Mouse (Mus musculus) myocyte (in vitro differentiated cells): ENCODE measurements at regions not wholly inside any gene's neighbourhood (a gene's known extent, or its start where the extent isn't known, plus 50 kb on each side); places are given as distances from the start of the nearest gene placed in this dataset.

Experiments
- CEBPB ChIP-seq: IDR thresholded peaks from 2 replicates; pipeline ENCODE4 v1.6.1; 2011; ENCODE audit warnings: mild to moderate bottlenecking, moderate library complexity; ENCODE audit not compliant: poor library complexity, insufficient read depth, severe bottlenecking
- MYOG ChIP-seq, 3 experiments: IDR thresholded peaks; one replicate each; pipeline ENCODE4 v1.6.1; 2011; ENCODE audit warnings: control low read depth in 2 of 3, low read depth in 2 of 3, mild to moderate bottlenecking in 2 of 3; ENCODE audit not compliant: insufficient read length in 2 of 3, control insufficient read depth in 1 of 3, insufficient read depth in 1 of 3
- POLR2A ChIP-seq: IDR thresholded peaks from one replicate; pipeline ENCODE4 v1.6.1; 2011; ENCODE audit warnings: low read depth, mild to moderate bottlenecking, control low read depth, moderate library complexity; ENCODE audit not compliant: insufficient read length
- POLR2AphosphoS2 ChIP-seq: IDR thresholded peaks from one replicate; pipeline ENCODE4 v1.6.1; 2011; ENCODE audit warnings: low read depth, control low read depth; ENCODE audit not compliant: insufficient read length
- REST ChIP-seq: IDR thresholded peaks from one replicate; pipeline ENCODE4 v1.6.1; 2011; ENCODE audit warnings: mild to moderate bottlenecking, control low read depth, moderate library complexity; ENCODE audit not compliant: insufficient read depth, insufficient read length
- SRF ChIP-seq: IDR thresholded peaks from one replicate; pipeline ENCODE4 v1.6.1; 2011; ENCODE audit warnings: low read depth; ENCODE audit not compliant: control insufficient read depth, insufficient read length
- TCF12 ChIP-seq: IDR thresholded peaks from one replicate; pipeline ENCODE4 v1.6.1; 2011; ENCODE audit warnings: mild to moderate bottlenecking, control low read depth; ENCODE audit not compliant: poor library complexity, insufficient read depth, severe bottlenecking

GRCm38 (mm10) chr13:90464051-90464450 is 374.6 kb upstream of the Xrcc4 start:
- TF ChIP-seq POLR2AphosphoS2 = no peak
- no peak for TF ChIP-seq POLR2A
- no peak for TF ChIP-seq CEBPB
- no peak for TF ChIP-seq TCF12
- TF ChIP-seq MYOG (IDR thresholded peaks at IDR 0.05; ENCODE audit: control insufficient read depth in 1 of 3, insufficient read depth in 1 of 3, insufficient read length in 2 of 3, low read depth in 2 of 3) = no peak
- TF ChIP-seq SRF = no peak
- no peak for TF ChIP-seq REST
